Mouse (Mus musculus): ENCODE data around the gene Ptpre. TPM values are rescaled to one million over a fixed set of nuclear protein-coding genes. Genes with fewer than 3 reads are reported as not detected.

Gene Ptpre
- polyA plus RNA-seq, 1 experiment: 6.7 TPM

GRCm38 (mm10) chr7:135634851-135635624 lies 97.8 kb downstream of the Ptpre start:
- DNase-seq (ENCODE audit: low read depth): peak; percentile 90
- TF ChIP-seq CTCF (IDR thresholded peaks at IDR 0.05; ENCODE audit: borderline replicate concordance, extremely low read depth, insufficient read depth, insufficient read length) (no peak), POLR2A (IDR thresholded peaks at IDR 0.05; ENCODE audit: borderline replicate concordance, extremely low read depth, insufficient read depth, insufficient read length, poor library complexity, severe bottlenecking) (no peak)

- TF ChIP-seq CTCF (IDR thresholded peaks at IDR 0.05; ENCODE audit: borderline replicate concordance, extremely low read depth, insufficient read depth, insufficient read length) (no peak), POLR2A (IDR thresholded peaks at IDR 0.05; ENCODE audit: borderline replicate concordance, extremely low read depth, insufficient read depth, insufficient read length, poor library complexity, severe bottlenecking) (no peak)
- DNase-seq (ENCODE audit: low read depth): peak; percentile 52
Observed at GRCm38 (mm10) chr7:135637406-135637980, 100.2 kb downstream of the Ptpre start.

GRCm38 (mm10) chr7:135639361-135639760 lies 102.1 kb downstream of the Ptpre start:
- TF ChIP-seq CTCF (IDR thresholded peaks at IDR 0.05; ENCODE audit: borderline replicate concordance, extremely low read depth, insufficient read depth, insufficient read length) (no peak), POLR2A (IDR thresholded peaks at IDR 0.05; ENCODE audit: borderline replicate concordance, extremely low read depth, insufficient read depth, insufficient read length, poor library complexity, severe bottlenecking) (no peak)
- DNase-seq (ENCODE audit: low read depth): peak; percentile 64

- DNase-seq (ENCODE audit: low read depth): peak; percentile 93
- TF ChIP-seq POLR2A (IDR thresholded peaks at IDR 0.05; ENCODE audit: borderline replicate concordance, extremely low read depth, insufficient read depth, insufficient read length, poor library complexity, severe bottlenecking): no peak
- peak; percentile 72 for TF ChIP-seq CTCF (IDR thresholded peaks at IDR 0.05; ENCODE audit: borderline replicate concordance, extremely low read depth, insufficient read depth, insufficient read length)
Observed at GRCm38 (mm10) chr7:135641698-135642507, 104.6 kb downstream of the Ptpre start.

- TF ChIP-seq POLR2A (IDR thresholded peaks at IDR 0.05; ENCODE audit: borderline replicate concordance, extremely low read depth, insufficient read depth, insufficient read length, poor library complexity, severe bottlenecking): no peak
- TF ChIP-seq CTCF (IDR thresholded peaks at IDR 0.05; ENCODE audit: borderline replicate concordance, extremely low read depth, insufficient read depth, insufficient read length): no peak
- DNase-seq (ENCODE audit: low read depth): no peak
Observed at GRCm38 (mm10) chr7:135644452-135644851, 107.2 kb downstream of the Ptpre start.

GRCm38 (mm10) chr7:135646976-135647375 lies 109.7 kb downstream of the Ptpre start:
- DNase-seq (ENCODE audit: low read depth): no peak
- TF ChIP-seq POLR2A (IDR thresholded peaks at IDR 0.05; ENCODE audit: borderline replicate concordance, extremely low read depth, insufficient read depth, insufficient read length, poor library complexity, severe bottlenecking): no peak
- TF ChIP-seq CTCF (IDR thresholded peaks at IDR 0.05; ENCODE audit: borderline replicate concordance, extremely low read depth, insufficient read depth, insufficient read length): no peak

- DNase-seq (ENCODE audit: low read depth): no peak
- TF ChIP-seq CTCF (IDR thresholded peaks at IDR 0.05; ENCODE audit: borderline replicate concordance, extremely low read depth, insufficient read depth, insufficient read length): no peak
- no peak for TF ChIP-seq POLR2A (IDR thresholded peaks at IDR 0.05; ENCODE audit: borderline replicate concordance, extremely low read depth, insufficient read depth, insufficient read length, poor library complexity, severe bottlenecking)
Observed at GRCm38 (mm10) chr7:135648821-135649220, 111.5 kb downstream of the Ptpre start.

GRCm38 (mm10) chr7:135649306-135649705 lies 112.0 kb downstream of the Ptpre start:
- DNase-seq (ENCODE audit: low read depth): no peak

GRCm38 (mm10) chr7:135650061-135650460 lies 112.8 kb downstream of the Ptpre start:
- DNase-seq (ENCODE audit: low read depth): no peak
- TF ChIP-seq POLR2A (IDR thresholded peaks at IDR 0.05; ENCODE audit: borderline replicate concordance, extremely low read depth, insufficient read depth, insufficient read length, poor library complexity, severe bottlenecking) (no peak), CTCF (IDR thresholded peaks at IDR 0.05; ENCODE audit: borderline replicate concordance, extremely low read depth, insufficient read depth, insufficient read length) (no peak)

More at GRCm38 (mm10) chr7:135649306-135649705, 112.0 kb downstream of the Ptpre start:
- no peak for TF ChIP-seq POLR2A (IDR thresholded peaks at IDR 0.05; ENCODE audit: borderline replicate concordance, extremely low read depth, insufficient read depth, insufficient read length, poor library complexity, severe bottlenecking)

- DNase-seq (ENCODE audit: low read depth): no peak
- TF ChIP-seq POLR2A (IDR thresholded peaks at IDR 0.05; ENCODE audit: borderline replicate concordance, extremely low read depth, insufficient read depth, insufficient read length, poor library complexity, severe bottlenecking) (no peak), CTCF (IDR thresholded peaks at IDR 0.05; ENCODE audit: borderline replicate concordance, extremely low read depth, insufficient read depth, insufficient read length) (no peak)
Observed at GRCm38 (mm10) chr7:135651831-135652511, 114.7 kb downstream of the Ptpre start.

GRCm38 (mm10) chr7:135652781-135653180 lies 115.5 kb downstream of the Ptpre start:
- TF ChIP-seq POLR2A (IDR thresholded peaks at IDR 0.05; ENCODE audit: borderline replicate concordance, extremely low read depth, insufficient read depth, insufficient read length, poor library complexity, severe bottlenecking) (no peak), CTCF (IDR thresholded peaks at IDR 0.05; ENCODE audit: borderline replicate concordance, extremely low read depth, insufficient read depth, insufficient read length) (no peak)
- no peak for DNase-seq (ENCODE audit: low read depth)

Data from brain, embryonic 14.5 days (tissue).